Mouse (Mus musculus) CH12.LX (cell line): ENCODE data around the gene Kif20b.

Source experiments
- CTCF ChIP-seq, 2 experiments: IDR thresholded peaks in 1 of 2; conservative IDR thresholded peaks in 1 of 2; 2 replicates each; pipeline ENCODE4 v1.5.1; 2011 to 2012; ENCODE audit warnings: low read depth in 2 of 2, low read length in 2 of 2, improper control_type of control experiment in 1 of 2, inconsistent platforms in 1 of 2, mild to moderate bottlenecking in 1 of 2, moderate library complexity in 1 of 2
- ETS1 ChIP-seq: conservative IDR thresholded peaks from 2 replicates; pipeline ENCODE4 v1.6.1; 2012; ENCODE audit warnings: low read depth, mild to moderate bottlenecking, inconsistent platforms, low read length, improper control_type of control experiment, moderate library complexity
- GABPA ChIP-seq: IDR thresholded peaks from 2 replicates; pipeline ENCODE4 v1.6.1; 2012; ENCODE audit warnings: low read depth, low read length, improper control_type of control experiment, inconsistent platforms; ENCODE audit not compliant: insufficient replicate concordance
- HCFC1 ChIP-seq: IDR thresholded peaks from 2 replicates; pipeline ENCODE4 v1.6.1; 2012; ENCODE audit warnings: low read depth, mild to moderate bottlenecking, inconsistent platforms, low read length, improper control_type of control experiment
- POLR2A ChIP-seq: IDR thresholded peaks from 2 replicates; pipeline ENCODE4 v1.6.1; 2011; ENCODE audit warnings: low read depth, mild to moderate bottlenecking, improper control_type of control experiment, low read length
- SIN3A ChIP-seq: IDR thresholded peaks from 2 replicates; pipeline ENCODE4 v1.6.1; 2012; ENCODE audit warnings: low read length, improper control_type of control experiment, inconsistent platforms
- TCF12 ChIP-seq: IDR thresholded peaks from 2 replicates; pipeline ENCODE4 v1.6.1; 2014; ENCODE audit warnings: low read depth, mild to moderate bottlenecking, inconsistent platforms, low read length, improper control_type of control experiment
- UBTF ChIP-seq: IDR thresholded peaks from 2 replicates; pipeline ENCODE4 v1.6.1; 2012; ENCODE audit warnings: low read depth, mild to moderate bottlenecking, inconsistent platforms, low read length, improper control_type of control experiment, moderate library complexity
- USF1 ChIP-seq: IDR thresholded peaks from 2 replicates; pipeline ENCODE4 v1.6.1; 2014; ENCODE audit warnings: low read depth, mild to moderate bottlenecking, inconsistent platforms, low read length, improper control_type of control experiment

GRCm38 (mm10) chr19:34921652-34922602 is at the start of gene Kif20b:
- peak in 1 of 2 experiments; percentile 20; a peak in 1 of 4 replicates for TF ChIP-seq CTCF (conservative IDR thresholded peaks at IDR 0.05 in 1 of 2, IDR thresholded peaks at IDR 0.05 in 1 of 2; ENCODE audit: low read depth in 2 of 2, low read length in 2 of 2)
- TF ChIP-seq SIN3A: peak; percentile 98
- TF ChIP-seq GABPA: no peak
- TF ChIP-seq ETS1: 0 out of 2 replicates have a peak, but pooled peaks have one; percentile 8
- peak; percentile 40; the same call in 1 of the 2 replicates for TF ChIP-seq UBTF
- TF ChIP-seq POLR2A: peak; percentile 89
- TF ChIP-seq USF1: no peak
- TF ChIP-seq TCF12: peak; percentile 74
- peak; percentile 82 for TF ChIP-seq HCFC1
